Mouse (Mus musculus) C2C12 (cell line): Measurements from ENCODE around the gene Hs6st3.

Source experiments
- CEBPB ChIP-seq: IDR thresholded peaks from one replicate; pipeline ENCODE4 v1.6.1; 2011; ENCODE audit warnings: low read depth, mild to moderate bottlenecking, control low read depth, moderate library complexity
- CTCF ChIP-seq: IDR thresholded peaks from one replicate; pipeline ENCODE4 v1.5.1; 2011; ENCODE audit not compliant: control insufficient read depth, insufficient read depth, insufficient read length
- MAX ChIP-seq: IDR thresholded peaks from one replicate; pipeline ENCODE4 v1.6.1; 2011; ENCODE audit warnings: mild to moderate bottlenecking, control low read depth

DNA sequence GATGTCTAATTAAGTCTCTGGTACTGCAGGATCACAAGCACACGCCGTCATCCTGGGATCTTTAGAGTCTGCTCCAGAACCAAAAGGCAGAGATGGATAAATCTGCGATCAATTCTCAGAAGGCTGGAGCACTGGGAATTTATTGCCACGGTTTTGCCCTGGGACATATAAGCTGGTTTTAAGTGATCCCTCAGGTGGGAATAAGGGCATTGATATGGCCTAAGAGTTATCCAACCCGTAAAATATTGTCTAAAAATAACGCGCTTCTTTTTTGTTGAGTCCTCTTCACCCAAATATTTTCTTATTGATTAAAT, 693.8 kb downstream of the Hs6st3 start:
- TF ChIP-seq CTCF (no peak), MAX (no peak), CEBPB (no peak)
